Mouse (Mus musculus) heart, embryonic 14.5 days (tissue): ENCODE data around the gene Itga5. TPM values are rescaled to one million over a fixed set of nuclear protein-coding genes. Genes with fewer than 3 reads are reported as not detected.

Experiments
- ATAC-seq: fragments of 200-750 bp; cut with Nextera tagmentation; 2 replicates; pipeline ENCODE4 v1.8.0; 2017; ENCODE audit warnings: low read depth, moderate TSS enrichment; ENCODE audit not compliant: insufficient number of reproducible peaks, insufficient read depth, low FRiP score
- H3K27ac ChIP-seq, 2 experiments: fragments of 200-500 bp in 1 of 2; fragments of 300-500 bp in 1 of 2; sonication (generic) in 1 of 2; replicated peaks in 1 of 2; 2 replicates each; pipeline ENCODE4 v1.5.1; 2012 to 2014; ENCODE audit warnings: low read depth in 2 of 2, low read length in 2 of 2, control low read depth in 1 of 2, mild to moderate bottlenecking in 1 of 2, mixed read lengths in 1 of 2; ENCODE audit not compliant: control insufficient read depth in 1 of 2, insufficient read depth in 1 of 2
- H3K27me3 ChIP-seq: fragments of 300-500 bp; sonication (generic); 2 replicates; pipeline ENCODE4 v1.6.1; 2014; ENCODE audit warnings: mild to moderate bottlenecking, low read length, control low read depth; ENCODE audit not compliant: control insufficient read depth, insufficient read depth
- H3K36me3 ChIP-seq: fragments of 300-500 bp; sonication (generic); 2 replicates; pipeline ENCODE4 v1.6.1; 2014; ENCODE audit warnings: mild to moderate bottlenecking, control low read depth, low read length, mixed read lengths; ENCODE audit not compliant: control insufficient read depth, insufficient read depth
- H3K4me1 ChIP-seq, 2 experiments: fragments of 200-500 bp in 1 of 2; fragments of 300-500 bp in 1 of 2; sonication (generic) in 1 of 2; 2 replicates each; pipeline ENCODE4 v1.6.1; 2012 to 2014; ENCODE audit warnings: low read length in 2 of 2, control low read depth in 1 of 2, mixed read lengths in 1 of 2; ENCODE audit not compliant: control insufficient read depth in 2 of 2, insufficient read depth in 2 of 2
- H3K4me2 ChIP-seq: fragments of 300-500 bp; sonication (generic); 2 replicates; pipeline ENCODE4 v1.6.1; 2014; ENCODE audit warnings: mild to moderate bottlenecking, low read length
- H3K4me3 ChIP-seq, 2 experiments: fragments of 200-500 bp in 1 of 2; fragments of 300-500 bp in 1 of 2; sonication (generic) in 1 of 2; 2 replicates each; pipeline ENCODE4 v1.5.1; 2012 to 2014; ENCODE audit warnings: low read length in 2 of 2, mild to moderate bottlenecking in 2 of 2, control low read depth in 1 of 2, low read depth in 1 of 2, moderate library complexity in 1 of 2; ENCODE audit not compliant: control insufficient read depth in 1 of 2, insufficient read depth in 1 of 2
- H3K9ac ChIP-seq: fragments of 300-500 bp; sonication (generic); 2 replicates; pipeline ENCODE4 v1.6.1; 2014; ENCODE audit warnings: mild to moderate bottlenecking, low read length
- H3K9me3 ChIP-seq: fragments of 300-500 bp; sonication (generic); 2 replicates; pipeline ENCODE4 v1.6.1; 2016; ENCODE audit warnings: low read length, control low read depth; ENCODE audit not compliant: control insufficient read depth
- WGBS: fragments of 180-500 bp; shearing (Covaris S2); extraction: QIAGEN DNeasy Blood & Tissue Kit; methylation state at CpG from one replicate; pipeline ENCODE4 v1.1.7; 2014; 5-methylcytosine and 5-hydroxymethylcytosine counted together
- polyA plus RNA-seq: library from polyadenylated mRNA; unstranded; fragments of >200 nt; fragmentation: Nextera tagmentation; extraction: Ambion mirVana; gene quantifications from 2 replicates; pipeline ENCODE4 v1.2.1, GENCODE M21; 2014

Gene Itga5
- polyA plus RNA-seq, 1 experiment from 2014 or later = 76.2 TPM

GRCm38 (mm10) chr15:103308056-103308875 is 58.3 kb downstream of the Itga5 start:
- H3K4me1 ChIP-seq = peaks cover 24 to 25% of the 10 kb centered on the region in 2 experiments
- no peaks in the 10 kb centered on the region for H3K9me3 ChIP-seq
- no peaks in the 10 kb centered on the region for H3K27me3 ChIP-seq
- H3K36me3 ChIP-seq = no peaks in the 10 kb centered on the region
- WGBS = 39% methylated on average over 28 of the region's 28 CpGs
- peak overlapping the region; percentile 10; the same call in 1 of the 2 replicates for H3K9ac ChIP-seq
- peak overlapping the region; percentile 54 for H3K4me2 ChIP-seq
- peak overlapping the region; percentile 6 to 22; a peak in 3 of 4 replicates for H3K4me3 ChIP-seq
- no peak overlapping the region for H3K27ac ChIP-seq
- no peak for ATAC-seq

- peak overlapping the region; percentile 30; the same call in 1 of the 2 replicates for H3K4me2 ChIP-seq
- no peaks in the 10 kb centered on the region for H3K36me3 ChIP-seq
- 1% methylated on average over 7 of the region's 7 CpGs for WGBS
- no peak overlapping the region for H3K4me3 ChIP-seq
- no peaks in the 10 kb centered on the region for H3K27me3 ChIP-seq
- no peak overlapping the region for H3K9ac ChIP-seq
- peaks cover 29 to 36% of the 10 kb centered on the region in 2 experiments for H3K4me1 ChIP-seq
- ATAC-seq = no peak
- no peak overlapping the region for H3K27ac ChIP-seq
- no peaks in the 10 kb centered on the region for H3K9me3 ChIP-seq
Observed at GRCm38 (mm10) chr15:103307125-103307524, 59.4 kb downstream of the Itga5 start.

- ATAC-seq = no peak
- H3K27ac ChIP-seq = peak overlapping the region; percentile 84 to 88
- peak overlapping the region; percentile 74 for H3K4me2 ChIP-seq
- no peaks in the 10 kb centered on the region for H3K36me3 ChIP-seq
- H3K9me3 ChIP-seq = no peaks in the 10 kb centered on the region
- 44% methylated on average over 8 of the region's 8 CpGs for WGBS
- H3K27me3 ChIP-seq = no peaks in the 10 kb centered on the region
- H3K4me3 ChIP-seq = peak overlapping the region; percentile 52 to 65
- H3K9ac ChIP-seq = peak overlapping the region; percentile 82
- peaks cover 37 to 46% of the 10 kb centered on the region in 2 experiments for H3K4me1 ChIP-seq
Observed at GRCm38 (mm10) chr15:103305792-103306645, 60.5 kb downstream of the Itga5 start.

GRCm38 (mm10) chr15:103305070-103305678 is 61.4 kb downstream of the Itga5 start:
- H3K36me3 ChIP-seq = no peaks in the 10 kb centered on the region
- peak overlapping the region; percentile 82 for H3K9ac ChIP-seq
- no peaks in the 10 kb centered on the region for H3K9me3 ChIP-seq
- peak overlapping the region; percentile 74 for H3K4me2 ChIP-seq
- H3K4me1 ChIP-seq = peaks cover 46 to 55% of the 10 kb centered on the region in 2 experiments
- H3K4me3 ChIP-seq = peak overlapping the region; percentile 52 to 65
- peak overlapping the region; percentile 84 to 88 for H3K27ac ChIP-seq
- WGBS = under 1% methylated on average over 64 of the region's 71 CpGs
- peak; percentile 97 for ATAC-seq
- H3K27me3 ChIP-seq = no peaks in the 10 kb centered on the region

GRCm38 (mm10) chr15:103304616-103304969 is 62.0 kb downstream of the Itga5 start:
- H3K9ac ChIP-seq = peak overlapping the region; percentile 82
- no peaks in the 10 kb centered on the region for H3K27me3 ChIP-seq
- ATAC-seq = no peak
- peaks cover 50 to 61% of the 10 kb centered on the region in 2 experiments for H3K4me1 ChIP-seq
- H3K27ac ChIP-seq = peak overlapping the region; percentile 67 to 84
- peak overlapping the region; percentile 74 for H3K4me2 ChIP-seq
- H3K9me3 ChIP-seq = no peaks in the 10 kb centered on the region
- WGBS = under 1% methylated on average over 9 of the region's 9 CpGs
- no peaks in the 10 kb centered on the region for H3K36me3 ChIP-seq
- H3K4me3 ChIP-seq = peak overlapping the region; percentile 52 to 65

GRCm38 (mm10) chr15:103303916-103304615 is 62.5 kb downstream of the Itga5 start:
- no peak for ATAC-seq
- WGBS = 14% methylated on average over 8 of the region's 8 CpGs
- H3K4me3 ChIP-seq = peak overlapping the region; percentile 52 to 65
- H3K4me2 ChIP-seq = peak overlapping the region; percentile 74
- peak overlapping the region; percentile 82 for H3K9ac ChIP-seq
- no peaks in the 10 kb centered on the region for H3K9me3 ChIP-seq
- peaks cover 50 to 64% of the 10 kb centered on the region in 2 experiments for H3K4me1 ChIP-seq
- H3K36me3 ChIP-seq = peaks cover 4% of the 10 kb centered on the region
- no peaks in the 10 kb centered on the region for H3K27me3 ChIP-seq
- peak overlapping the region; percentile 67 to 84 for H3K27ac ChIP-seq
